Mouse (Mus musculus): Measurements from ENCODE around the gene Ddx4.

DNA sequence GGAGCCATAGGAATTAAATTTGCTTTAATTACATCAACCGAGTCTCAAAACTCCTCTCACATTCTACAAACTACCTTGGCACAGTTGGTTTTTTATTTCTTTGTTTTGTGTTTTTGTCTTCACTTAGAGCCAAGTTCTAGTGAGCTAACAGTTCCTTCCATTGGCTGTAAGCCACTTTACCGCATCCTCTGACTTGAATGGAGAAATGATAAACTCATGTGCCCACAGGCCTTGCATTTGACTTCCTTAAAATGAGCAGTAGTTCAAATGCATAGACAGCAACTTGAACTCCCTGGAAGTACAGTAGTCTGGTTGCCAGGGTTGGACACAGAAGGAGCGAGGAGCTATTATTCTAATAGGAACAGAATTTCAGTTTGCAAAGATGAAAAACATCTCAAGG is 9.4 kb downstream of the Ddx4 start:
- TF ChIP-seq GATA1 (IDR thresholded peaks at IDR 0.05; ENCODE audit: low read length) (no peak), TAL1 (IDR thresholded peaks at IDR 0.05; ENCODE audit: low read length) (no peak)
